Mouse (Mus musculus) liver, embryonic 16.5 days (tissue): Measurements from ENCODE around the gene Rapgef5. TPM values are rescaled to one million over a fixed set of nuclear protein-coding genes. Genes with fewer than 3 reads are reported as not detected.

Experiments used
- ATAC-seq: fragments of 200-750 bp; cut with Nextera tagmentation; 2 replicates; pipeline ENCODE4 v1.8.0; 2017; ENCODE audit warnings: low read depth, mild to moderate bottlenecking, moderate number of reproducible peaks, moderate library complexity
- H3K27ac ChIP-seq: fragments of 300-500 bp; sonication (generic); 2 replicates; pipeline ENCODE4 v1.5.1; 2014; ENCODE audit warnings: mild to moderate bottlenecking, low read length
- H3K27me3 ChIP-seq: fragments of 300-500 bp; sonication (generic); 2 replicates; pipeline ENCODE4 v1.6.1; 2014; ENCODE audit warnings: low read depth, low read length, mixed read lengths; ENCODE audit not compliant: control insufficient read depth, insufficient read depth
- H3K36me3 ChIP-seq: fragments of 300-500 bp; sonication (generic); 2 replicates; pipeline ENCODE4 v1.6.1; 2014; ENCODE audit warnings: mild to moderate bottlenecking; ENCODE audit not compliant: control insufficient read depth, insufficient read depth
- H3K4me1 ChIP-seq: fragments of 300-500 bp; sonication (generic); 2 replicates; pipeline ENCODE4 v1.6.1; 2014; ENCODE audit warnings: low read depth, low read length, mixed read lengths; ENCODE audit not compliant: control insufficient read depth
- H3K4me2 ChIP-seq: fragments of 300-500 bp; sonication (generic); 2 replicates; pipeline ENCODE4 v1.6.1; 2014; ENCODE audit warnings: low read depth, low read length, mixed read lengths
- H3K4me3 ChIP-seq: fragments of 300-500 bp; sonication (generic); 2 replicates; pipeline ENCODE4 v1.5.1; 2014; ENCODE audit warnings: low read depth, mild to moderate bottlenecking, low read length
- H3K9ac ChIP-seq: fragments of 300-500 bp; sonication (generic); 2 replicates; pipeline ENCODE4 v1.6.1; 2014; ENCODE audit warnings: low read depth, low read length
- H3K9me3 ChIP-seq: fragments of 300-500 bp; sonication (generic); replicated peaks from 2 replicates; pipeline ENCODE4 v1.6.1; 2016; ENCODE audit warnings: low read length; ENCODE audit not compliant: control insufficient read depth
- WGBS: fragments of 180-500 bp; shearing (Covaris S2); extraction: QIAGEN DNeasy Blood & Tissue Kit; methylation state at CpG from one replicate; pipeline ENCODE4 v1.1.7; 2014; ENCODE audit not compliant: insufficient replicate concordance; 5-methylcytosine and 5-hydroxymethylcytosine counted together
- polyA plus RNA-seq: library from polyadenylated mRNA; unstranded; fragments of >200 nt; fragmentation: Nextera tagmentation; extraction: Ambion mirVana; gene quantifications from 2 replicates; pipeline ENCODE4 v1.2.1, GENCODE M21; 2015

The Rapgef5 gene
- polyA plus RNA-seq, 1 experiment from 2014 or later, result 2.2 TPM

DNA sequence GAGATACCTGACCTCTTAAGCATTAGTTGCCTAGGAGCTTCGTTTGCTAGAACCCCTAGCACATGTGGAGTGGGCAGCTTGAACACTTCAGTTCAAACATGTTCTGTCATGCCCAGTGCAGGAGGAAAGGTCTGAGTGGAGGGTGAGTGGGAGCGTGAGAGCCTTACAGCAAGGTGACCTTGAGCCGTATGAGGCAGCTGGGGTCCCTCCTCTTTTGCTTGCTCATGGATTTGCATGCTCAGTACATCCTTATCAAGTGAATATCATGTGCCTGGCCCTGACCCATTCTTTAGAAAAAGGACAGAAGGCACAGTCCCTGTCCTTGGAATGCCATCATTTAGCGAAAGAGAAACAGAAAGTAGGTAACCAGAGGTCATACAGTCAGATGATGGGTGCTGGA lies 165.0 kb downstream of the Rapgef5 start:
- H3K9me3 ChIP-seq, result no peaks in the 10 kb centered on the region
- H3K27ac ChIP-seq, result no peak overlapping the region
- H3K36me3 ChIP-seq, result no peaks in the 10 kb centered on the region
- H3K27me3 ChIP-seq, result no peaks in the 10 kb centered on the region
- H3K4me2 ChIP-seq, result no peak overlapping the region
- ATAC-seq, result 0 out of 2 replicates have a peak, but pooled peaks have one; percentile 16
- WGBS, result 56% methylated on average over 4 of the region's 4 CpGs
- H3K4me3 ChIP-seq, result no peak overlapping the region
- H3K4me1 ChIP-seq, result no peaks in the 10 kb centered on the region
- no peak overlapping the region for H3K9ac ChIP-seq

DNA sequence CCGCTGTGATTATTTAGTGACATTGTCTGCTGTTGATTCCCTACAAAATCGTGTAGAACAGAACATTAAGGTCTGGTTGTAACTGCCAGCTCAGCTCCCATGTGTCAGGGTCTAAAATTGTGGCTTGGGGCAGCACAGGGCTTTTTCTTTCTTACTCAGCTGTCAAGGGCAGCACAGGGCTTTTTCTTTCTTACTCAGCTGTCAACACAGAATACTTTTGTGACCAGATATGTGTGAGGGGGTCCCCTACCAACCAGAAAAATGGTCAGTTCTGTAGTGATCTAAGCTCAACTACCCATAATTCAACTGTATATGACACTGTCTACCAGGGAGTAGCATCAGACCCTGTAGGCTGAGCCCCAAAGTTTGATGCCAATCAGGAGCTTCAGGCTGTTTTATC lies 167.1 kb downstream of the Rapgef5 start:
- Histone ChIP-seq H3K9me3 (no peaks in the 10 kb centered on the region), H3K9ac (no peak overlapping the region), H3K36me3 (no peaks in the 10 kb centered on the region), H3K27ac (no peak overlapping the region), H3K4me3 (no peak overlapping the region), H3K27me3 (no peaks in the 10 kb centered on the region), H3K4me1 (no peaks in the 10 kb centered on the region), H3K4me2 (no peak overlapping the region)
- no peak for ATAC-seq
- 48% methylated on average over 2 of the region's 2 CpGs for WGBS

DNA sequence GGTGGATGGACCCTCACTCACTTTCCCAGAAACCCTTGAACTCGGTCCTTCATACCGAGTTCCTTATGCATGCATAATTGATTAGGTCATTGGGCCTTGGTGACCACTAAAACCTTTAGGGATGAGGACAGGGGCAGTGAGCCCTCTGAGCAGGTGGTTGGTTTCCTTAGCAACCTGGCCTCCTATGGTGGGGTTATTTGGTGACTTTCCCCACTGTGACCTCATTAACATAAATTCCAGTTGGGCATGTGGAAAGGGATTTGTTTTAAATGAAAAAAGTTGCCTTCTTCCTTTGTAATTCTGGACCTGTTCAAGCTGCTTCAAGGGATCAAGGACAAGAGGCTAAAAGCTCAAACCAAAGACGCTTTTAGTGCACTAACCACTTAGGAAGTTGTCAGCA lies 167.7 kb downstream of the Rapgef5 start:
- Histone ChIP-seq H3K4me2 (no peak overlapping the region), H3K9me3 (no peaks in the 10 kb centered on the region), H3K27ac (no peak overlapping the region), H3K4me1 (no peaks in the 10 kb centered on the region), H3K4me3 (no peak overlapping the region), H3K36me3 (no peaks in the 10 kb centered on the region), H3K9ac (no peak overlapping the region), H3K27me3 (no peaks in the 10 kb centered on the region)
- no peak for ATAC-seq
- 42% methylated on average over 3 of the region's 3 CpGs for WGBS

DNA sequence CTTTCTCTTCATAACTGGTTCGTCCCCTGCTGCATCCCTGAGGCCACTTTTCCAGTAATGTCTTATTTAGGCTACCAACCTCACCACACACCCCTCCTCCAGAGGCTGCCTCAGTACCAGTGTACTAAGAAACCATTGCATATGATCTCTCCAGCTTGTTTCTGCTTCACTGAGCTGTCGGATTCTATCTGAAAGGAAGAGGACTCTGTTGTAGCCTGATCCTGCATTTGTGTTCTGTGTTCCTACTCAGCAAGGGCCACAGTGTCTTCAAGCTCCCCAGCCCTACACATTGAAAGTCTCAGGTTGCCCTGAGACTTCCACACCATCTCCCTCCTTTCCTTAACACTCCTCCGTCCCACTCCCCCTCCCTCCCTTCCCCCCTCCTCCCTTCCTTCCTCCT lies 168.5 kb downstream of the Rapgef5 start:
- no peaks in the 10 kb centered on the region for H3K27me3 ChIP-seq
- no peaks in the 10 kb centered on the region for H3K9me3 ChIP-seq
- no peak for ATAC-seq
- WGBS, result 35% methylated on average over 3 of the region's 3 CpGs
- no peaks in the 10 kb centered on the region for H3K4me1 ChIP-seq
- no peak overlapping the region for H3K4me3 ChIP-seq
- no peak overlapping the region for H3K4me2 ChIP-seq
- H3K27ac ChIP-seq, result no peak overlapping the region
- no peak overlapping the region for H3K9ac ChIP-seq
- H3K36me3 ChIP-seq, result no peaks in the 10 kb centered on the region

GRCm38 (mm10) chr12:117685336-117685735 lies 169.1 kb downstream of the Rapgef5 start:
- Histone ChIP-seq H3K4me2 (no peak overlapping the region), H3K9ac (no peak overlapping the region), H3K36me3 (no peaks in the 10 kb centered on the region), H3K27ac (no peak overlapping the region), H3K27me3 (no peaks in the 10 kb centered on the region), H3K4me3 (no peak overlapping the region), H3K9me3 (no peaks in the 10 kb centered on the region), H3K4me1 (no peaks in the 10 kb centered on the region)
- no peak for ATAC-seq

DNA sequence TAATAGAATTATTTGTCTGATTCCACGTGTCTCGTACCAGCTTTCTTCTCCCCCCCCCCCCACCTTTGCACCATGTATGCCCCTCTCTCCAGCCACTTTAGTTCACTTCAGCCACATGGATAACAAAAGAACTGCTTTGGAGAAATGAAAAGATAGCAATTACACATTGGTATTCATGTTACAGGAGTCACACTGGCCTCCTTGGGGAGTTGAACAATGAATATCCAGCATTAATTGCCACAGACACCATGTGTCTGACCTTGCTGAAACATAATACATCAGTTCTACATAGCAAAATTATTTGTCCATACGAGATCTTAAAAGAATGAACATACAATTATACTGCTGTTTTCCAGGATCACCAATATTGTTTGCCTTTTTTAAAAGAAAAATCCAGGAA lies 170.5 kb downstream of the Rapgef5 start:
- Histone ChIP-seq H3K27ac (no peak overlapping the region), H3K4me2 (no peak overlapping the region), H3K36me3 (no peaks in the 10 kb centered on the region), H3K9ac (no peak overlapping the region), H3K9me3 (no peaks in the 10 kb centered on the region), H3K4me1 (no peaks in the 10 kb centered on the region), H3K4me3 (no peak overlapping the region), H3K27me3 (no peaks in the 10 kb centered on the region)
- WGBS, result 48% methylated on average over 3 of the region's 3 CpGs
- ATAC-seq, result no peak

DNA sequence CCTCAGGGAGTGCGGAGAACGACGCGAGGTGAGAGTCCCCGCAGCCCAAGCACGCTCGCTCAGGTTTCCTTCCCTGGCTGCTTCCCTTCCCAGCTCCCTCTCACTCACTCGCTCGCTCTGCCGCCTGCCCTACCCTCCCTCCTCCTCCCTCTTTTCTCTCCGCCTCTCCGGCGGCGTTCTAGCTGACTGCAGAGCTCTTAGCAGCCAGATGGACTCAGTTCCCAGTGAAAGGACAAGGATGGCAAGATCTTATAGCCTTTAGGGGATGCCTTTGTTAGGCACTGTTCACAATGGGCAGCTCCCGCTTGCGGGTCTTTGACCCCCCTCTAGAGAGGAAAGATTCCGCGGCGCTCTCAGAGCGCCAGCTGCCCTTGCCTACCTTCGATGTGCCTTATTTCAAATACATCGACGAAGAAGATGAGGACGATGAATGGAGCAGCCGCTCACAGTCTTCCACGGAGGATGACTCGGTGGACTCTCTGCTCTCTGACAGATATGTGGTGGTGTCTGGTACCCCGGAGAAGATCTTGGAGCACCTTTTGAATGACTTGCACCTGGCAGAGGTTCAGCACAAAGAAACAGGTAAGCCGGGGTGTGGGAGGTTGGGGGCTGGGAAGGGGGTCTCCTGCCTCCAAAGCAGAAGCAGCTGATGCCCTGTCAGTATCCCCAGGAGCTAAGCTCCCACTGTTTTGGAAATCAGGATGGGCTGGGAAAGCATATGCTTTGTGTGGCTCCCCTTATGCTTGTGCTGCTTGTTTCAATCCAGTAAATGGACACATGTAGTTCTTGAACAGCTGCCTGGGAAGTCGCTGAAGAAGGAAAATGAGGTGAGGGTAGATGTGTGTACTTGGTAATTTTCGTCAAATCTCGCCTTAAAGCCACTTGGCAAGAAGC lies 172.6 kb downstream of the Rapgef5 start:
- Histone ChIP-seq H3K36me3 (no peaks in the 10 kb centered on the region), H3K4me2 (peak overlapping the region; percentile 28), H3K9me3 (no peaks in the 10 kb centered on the region), H3K27me3 (no peaks in the 10 kb centered on the region), H3K9ac (no peak overlapping the region), H3K4me1 (no peaks in the 10 kb centered on the region), H3K27ac (no peak overlapping the region), H3K4me3 (0 out of 2 replicates have a peak overlapping the region, but pooled peaks have one; percentile 4)
- ATAC-seq, result no peak
- WGBS, result 47% methylated on average over 32 of the region's 32 CpGs

DNA sequence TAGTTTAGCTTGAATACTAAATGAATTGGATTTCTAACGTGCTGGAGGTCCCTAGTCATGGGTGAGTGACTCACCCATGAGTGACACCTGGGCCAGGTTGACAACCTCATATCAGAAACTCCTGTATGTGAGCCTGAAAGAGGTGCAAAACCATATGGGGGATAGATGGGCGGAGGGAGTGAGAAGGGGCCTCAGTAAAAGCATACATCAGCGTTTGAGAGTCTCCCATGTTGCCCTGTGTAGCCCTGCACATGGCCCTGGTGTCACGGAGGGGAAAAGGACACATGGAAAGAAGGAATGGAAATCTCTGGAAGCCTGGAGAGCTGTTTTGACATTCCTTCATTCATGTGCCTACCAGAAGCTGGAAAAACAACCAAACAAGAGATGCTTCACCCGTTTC lies 175.1 kb downstream of the Rapgef5 start:
- 63% methylated on average over 5 of the region's 5 CpGs for WGBS

GRCm38 (mm10) chr12:117692775-117693174 lies 176.5 kb downstream of the Rapgef5 start:
- Histone ChIP-seq H3K27ac (no peak overlapping the region), H3K4me2 (no peak overlapping the region), H3K4me1 (no peaks in the 10 kb centered on the region), H3K9me3 (no peaks in the 10 kb centered on the region), H3K9ac (no peak overlapping the region), H3K27me3 (no peaks in the 10 kb centered on the region), H3K4me3 (no peak overlapping the region), H3K36me3 (no peaks in the 10 kb centered on the region)
- ATAC-seq, result no peak
- WGBS, result 46% methylated on average over 1 of the region's 1 CpGs

More for the DNA sequence above, 175.1 kb downstream of the Rapgef5 start:
- H3K36me3 ChIP-seq, result no peaks in the 10 kb centered on the region
- H3K9me3 ChIP-seq, result no peaks in the 10 kb centered on the region
- H3K9ac ChIP-seq, result no peak overlapping the region
- H3K4me2 ChIP-seq, result no peak overlapping the region
- no peak overlapping the region for H3K4me3 ChIP-seq
- H3K27me3 ChIP-seq, result no peaks in the 10 kb centered on the region
- H3K27ac ChIP-seq, result no peak overlapping the region
- no peaks in the 10 kb centered on the region for H3K4me1 ChIP-seq
- no peak for ATAC-seq
